Mouse (Mus musculus) forebrain, embryonic 15.5 days (tissue): ENCODE results near the gene C9orf72. TPM values are rescaled to one million over a fixed set of nuclear protein-coding genes. Genes with fewer than 3 reads are reported as not detected.

Experiments used
- ATAC-seq: fragments of 200-750 bp; cut with Nextera tagmentation; replicated peaks from 2 replicates; pipeline ENCODE4 v1.8.0; 2017; ENCODE audit warnings: mild to moderate bottlenecking, moderate TSS enrichment, moderate library complexity
- H3K27ac ChIP-seq: fragments of 300-500 bp; sonication (generic); replicated peaks from 2 replicates; pipeline ENCODE4 v1.5.1; 2015; ENCODE audit warnings: mild to moderate bottlenecking, inconsistent platforms
- H3K27me3 ChIP-seq: fragments of 300-500 bp; sonication (generic); 2 replicates; pipeline ENCODE4 v1.6.1; 2015; ENCODE audit warnings: inconsistent platforms
- H3K36me3 ChIP-seq: fragments of 300-500 bp; sonication (generic); 2 replicates; pipeline ENCODE4 v1.6.1; 2015; ENCODE audit warnings: mild to moderate bottlenecking, inconsistent platforms
- H3K4me1 ChIP-seq: fragments of 300-500 bp; sonication (generic); 2 replicates; pipeline ENCODE4 v1.6.1; 2015; ENCODE audit warnings: inconsistent platforms
- H3K4me2 ChIP-seq: fragments of 300-500 bp; sonication (generic); replicated peaks from 2 replicates; pipeline ENCODE4 v1.6.1; 2015; ENCODE audit warnings: mild to moderate bottlenecking, inconsistent platforms
- H3K4me3 ChIP-seq: fragments of 300-500 bp; sonication (generic); 2 replicates; pipeline ENCODE4 v1.5.1; 2015; ENCODE audit warnings: mild to moderate bottlenecking, inconsistent platforms
- H3K9ac ChIP-seq: fragments of 300-500 bp; sonication (generic); replicated peaks from 2 replicates; pipeline ENCODE4 v1.6.1; 2015; ENCODE audit warnings: mild to moderate bottlenecking, inconsistent platforms
- H3K9me3 ChIP-seq: fragments of 300-500 bp; sonication (generic); 2 replicates; pipeline ENCODE4 v1.6.1; 2016; ENCODE audit warnings: inconsistent platforms
- WGBS: fragments of 180-500 bp; shearing (Covaris S2); methylation state at CpG from one replicate; pipeline ENCODE4 v1.1.7; 2015; ENCODE audit warnings: mixed read lengths; 5-methylcytosine and 5-hydroxymethylcytosine counted together
- polyA plus RNA-seq: library from polyadenylated mRNA; unstranded; fragments of >200 nt; fragmentation: Nextera tagmentation; extraction: Ambion mirVana; gene quantifications from 2 replicates; pipeline ENCODE4 v1.2.1, GENCODE M21; 2015

The C9orf72 gene
- polyA plus RNA-seq, 1 experiment from 2014 or later, result 45.2 TPM

DNA sequence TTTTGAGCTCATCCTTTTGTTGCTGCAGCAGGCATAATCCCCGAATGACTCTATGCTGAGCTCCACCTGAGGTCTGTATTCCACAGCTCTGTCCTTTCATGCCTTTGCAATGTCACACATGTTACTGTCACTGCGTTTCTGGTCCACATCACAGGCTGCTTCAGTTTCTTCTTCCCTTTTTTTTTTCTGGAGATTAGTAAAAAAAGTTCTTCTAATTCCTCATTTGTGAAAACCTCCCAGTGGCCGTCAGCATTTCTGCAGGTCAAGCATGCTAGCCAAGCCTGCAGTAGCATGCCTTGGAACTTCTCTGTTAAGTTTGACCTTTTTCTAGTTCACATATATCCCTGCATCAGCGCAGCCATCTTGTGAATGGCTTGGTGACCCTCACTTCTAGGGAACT is 4.1 kb downstream of the C9orf72 start:
- WGBS, result 53% methylated on average over 4 of the region's 4 CpGs
- Histone ChIP-seq H3K4me2 (no peak overlapping the region), H3K9me3 (no peaks in the 10 kb centered on the region), H3K36me3 (no peaks in the 10 kb centered on the region), H3K4me3 (no peak overlapping the region), H3K4me1 (peaks cover 14% of the 10 kb centered on the region), H3K27me3 (no peaks in the 10 kb centered on the region), H3K27ac (no peak overlapping the region), H3K9ac (no peak overlapping the region)
- ATAC-seq, result no peak

DNA sequence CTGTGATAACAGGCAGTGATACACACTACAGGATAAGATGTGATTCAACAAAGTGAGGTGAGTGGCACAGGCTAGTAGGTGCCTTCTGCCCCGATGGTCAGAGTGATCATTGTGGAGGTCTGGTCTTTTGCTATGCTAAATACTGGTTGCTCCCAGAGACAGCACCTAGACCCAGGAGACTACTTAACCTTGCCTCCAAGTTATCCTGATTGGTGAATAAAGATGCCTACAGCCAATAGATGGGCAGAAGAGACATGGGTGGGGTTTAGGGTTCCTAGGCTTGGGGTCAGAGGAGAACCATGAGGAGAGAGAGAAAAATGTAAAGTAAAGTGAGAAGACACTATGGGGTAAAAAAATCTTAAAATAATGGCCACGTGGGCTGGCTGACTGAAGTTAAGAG is 4.8 kb downstream of the C9orf72 start:
- Histone ChIP-seq H3K4me2 (no peak overlapping the region), H3K36me3 (peaks cover 3% of the 10 kb centered on the region; the same call in 1 of the 2 replicates), H3K27ac (no peak overlapping the region), H3K27me3 (no peaks in the 10 kb centered on the region), H3K9me3 (no peaks in the 10 kb centered on the region), H3K4me1 (peaks cover 14% of the 10 kb centered on the region), H3K4me3 (no peak overlapping the region), H3K9ac (no peak overlapping the region)
- 40% methylated on average over 2 of the region's 2 CpGs for WGBS
- no peak for ATAC-seq

DNA sequence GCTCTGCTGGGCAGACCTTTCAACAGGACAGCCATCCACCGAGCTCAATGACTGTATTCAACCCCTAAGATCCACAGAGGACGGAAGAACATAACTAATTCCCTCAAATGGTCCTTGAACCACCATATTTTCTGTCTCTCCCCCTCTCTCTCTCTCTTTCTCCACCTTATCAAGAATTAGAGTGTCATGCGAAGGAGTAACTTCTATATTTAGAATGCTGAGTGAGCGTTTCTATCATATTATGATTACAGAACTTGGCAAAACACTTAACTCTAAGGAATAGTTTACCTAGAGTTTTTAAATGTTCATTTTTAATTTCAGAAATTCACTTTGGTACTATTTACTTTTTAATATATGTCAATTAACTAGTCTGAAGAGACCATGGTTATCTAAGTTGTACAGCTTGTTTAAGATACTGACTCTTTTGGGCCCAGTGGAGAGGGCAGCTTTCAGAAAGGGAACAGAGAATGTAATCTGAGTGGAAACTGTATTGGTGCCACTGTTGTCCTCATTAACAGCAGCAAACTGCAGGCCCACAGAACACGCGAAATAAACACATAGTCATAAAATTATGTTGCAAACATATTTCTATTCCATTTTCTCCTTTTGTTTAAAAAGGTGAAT is 5.8 kb downstream of the C9orf72 start:
- peaks cover 12% of the 10 kb centered on the region for H3K36me3 ChIP-seq
- peaks cover 14% of the 10 kb centered on the region for H3K4me1 ChIP-seq
- no peaks in the 10 kb centered on the region for H3K9me3 ChIP-seq
- H3K27ac ChIP-seq, result no peak overlapping the region
- no peaks in the 10 kb centered on the region for H3K27me3 ChIP-seq
- 81% methylated on average over 6 of the region's 6 CpGs for WGBS
- H3K4me3 ChIP-seq, result no peak overlapping the region
- no peak overlapping the region for H3K9ac ChIP-seq
- no peak overlapping the region for H3K4me2 ChIP-seq
- ATAC-seq, result no peak

DNA sequence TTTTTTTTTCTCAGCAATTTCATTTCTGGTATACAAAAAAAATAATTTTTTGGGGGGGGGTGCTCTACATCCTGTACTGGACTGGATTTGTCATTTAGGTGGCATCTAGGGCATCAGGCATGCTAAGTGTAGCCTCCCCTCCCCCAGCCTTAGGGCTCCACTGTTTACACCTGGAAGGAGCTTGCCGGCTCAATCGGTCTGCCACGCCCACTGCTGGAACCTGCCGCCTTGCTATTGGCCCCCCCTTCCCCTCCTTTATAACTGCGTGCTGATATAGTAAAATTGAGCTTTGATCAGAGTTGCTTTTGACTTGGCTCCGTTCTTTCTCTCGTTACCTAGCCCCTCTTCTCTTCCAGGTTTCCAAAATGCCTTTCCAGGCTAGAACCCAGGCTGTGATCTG is 21.3 kb downstream of the C9orf72 start:
- Histone ChIP-seq H3K9ac (no peak overlapping the region), H3K27ac (no peak overlapping the region), H3K4me3 (no peak overlapping the region), H3K9me3 (no peaks in the 10 kb centered on the region), H3K27me3 (no peaks in the 10 kb centered on the region), H3K4me1 (no peaks in the 10 kb centered on the region), H3K36me3 (peaks cover 38% of the 10 kb centered on the region; the same call in 1 of the 2 replicates), H3K4me2 (no peak overlapping the region)
- ATAC-seq, result no peak
- WGBS, result 63% methylated on average over 7 of the region's 7 CpGs

DNA sequence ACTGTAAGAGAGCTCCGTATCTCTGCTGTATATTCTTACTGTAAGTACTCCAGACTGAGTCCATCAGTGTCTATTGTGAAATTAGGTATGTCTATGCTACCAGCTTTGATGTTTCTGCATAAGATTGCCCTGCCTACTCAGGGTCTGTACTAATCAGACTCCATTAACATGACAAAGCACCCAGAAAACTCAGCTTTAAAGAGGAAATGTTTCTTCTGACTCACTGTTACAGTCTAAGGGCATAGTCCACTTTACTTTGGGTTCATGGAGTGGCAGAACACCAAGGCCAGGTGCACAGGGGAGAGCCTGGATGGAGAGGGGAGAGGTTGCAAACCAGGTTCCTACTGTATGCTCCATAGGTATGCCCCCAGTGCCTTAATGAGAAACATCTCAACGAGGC is 22.3 kb downstream of the C9orf72 start:
- Histone ChIP-seq H3K36me3 (peaks cover 37% of the 10 kb centered on the region; the same call in 1 of the 2 replicates), H3K4me2 (no peak overlapping the region), H3K4me1 (no peaks in the 10 kb centered on the region), H3K9me3 (no peaks in the 10 kb centered on the region), H3K9ac (no peak overlapping the region), H3K27me3 (no peaks in the 10 kb centered on the region), H3K27ac (no peak overlapping the region), H3K4me3 (no peak overlapping the region)
- ATAC-seq, result no peak
- WGBS, result 94% methylated on average over 2 of the region's 2 CpGs

DNA sequence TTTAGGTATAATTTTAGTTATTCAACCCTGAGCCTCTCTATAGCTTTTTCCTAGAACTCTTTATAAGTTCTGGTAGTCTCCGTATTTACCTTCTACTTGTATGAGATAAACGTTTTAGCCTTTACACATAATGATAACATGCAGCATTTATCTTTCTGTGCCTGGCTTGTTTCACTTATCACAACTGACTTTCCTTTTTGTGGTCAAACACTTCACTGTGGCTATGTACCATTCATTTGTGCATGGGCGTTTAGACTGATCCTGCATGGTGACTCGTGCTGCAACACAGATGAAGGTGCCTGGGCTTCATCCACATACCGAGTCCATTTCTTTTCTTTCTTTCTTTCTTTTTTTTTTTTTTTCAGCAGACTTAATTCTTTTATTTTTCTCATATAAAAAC is 24.3 kb downstream of the C9orf72 start:
- 96% methylated on average over 5 of the region's 5 CpGs for WGBS
- ATAC-seq, result no peak
- Histone ChIP-seq H3K9me3 (no peaks in the 10 kb centered on the region), H3K36me3 (peaks cover 40% of the 10 kb centered on the region; the same call in 1 of the 2 replicates), H3K27ac (no peak overlapping the region), H3K4me1 (no peaks in the 10 kb centered on the region), H3K4me2 (no peak overlapping the region), H3K27me3 (no peaks in the 10 kb centered on the region), H3K9ac (no peak overlapping the region), H3K4me3 (no peak overlapping the region)

DNA sequence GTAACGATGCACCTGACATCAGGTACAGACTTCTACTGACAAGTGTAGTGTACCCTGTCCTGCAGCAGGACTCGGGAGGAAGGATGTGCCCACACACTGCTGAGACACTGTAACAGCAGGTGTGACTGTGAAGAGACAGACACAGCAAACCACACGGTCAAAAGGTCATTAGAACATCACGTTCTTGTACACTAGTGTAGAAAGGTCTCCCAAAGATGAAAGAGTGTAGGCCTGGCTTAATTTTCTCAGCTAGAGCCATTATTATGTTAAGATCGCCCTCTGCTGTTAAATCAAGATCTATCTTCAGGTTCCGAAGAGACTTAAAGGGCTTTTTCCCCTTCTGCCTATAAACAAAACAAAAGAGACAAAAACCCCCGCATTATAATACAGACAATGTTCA is 33.2 kb downstream of the C9orf72 start:
- H3K4me2 ChIP-seq, result no peak overlapping the region
- 40% methylated on average over 7 of the region's 7 CpGs for WGBS
- peak; percentile 60; the same call in 1 of the 2 replicates for ATAC-seq

DNA sequence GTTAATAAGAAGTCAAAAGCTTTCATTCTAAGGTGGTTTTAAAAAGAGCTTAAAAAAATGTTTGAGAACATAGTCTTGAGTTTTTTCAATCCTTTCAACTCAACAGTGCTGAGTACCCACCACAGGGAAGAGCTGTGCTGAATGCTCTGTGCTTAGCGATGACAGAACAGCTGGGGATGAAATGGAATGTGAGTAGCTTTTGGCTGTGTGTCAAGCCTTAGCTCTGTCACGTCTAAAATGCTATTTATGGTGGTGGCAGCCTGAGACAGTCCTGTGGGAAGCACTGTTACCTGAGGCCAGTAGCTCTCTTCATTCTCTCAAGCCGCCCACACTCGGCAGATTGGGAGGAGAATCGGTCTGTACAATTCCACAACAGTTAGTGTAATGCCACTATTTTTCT is 36.2 kb downstream of the C9orf72 start:
- WGBS, result 68% methylated on average over 5 of the region's 5 CpGs

More for the DNA sequence above, 33.2 kb downstream of the C9orf72 start:
- H3K4me1 ChIP-seq, result no peaks in the 10 kb centered on the region
- no peak overlapping the region for H3K27ac ChIP-seq
- no peaks in the 10 kb centered on the region for H3K27me3 ChIP-seq
- H3K9ac ChIP-seq, result no peak overlapping the region
- H3K36me3 ChIP-seq, result peaks cover 19% of the 10 kb centered on the region
- no peak overlapping the region for H3K4me3 ChIP-seq
- no peaks in the 10 kb centered on the region for H3K9me3 ChIP-seq

DNA sequence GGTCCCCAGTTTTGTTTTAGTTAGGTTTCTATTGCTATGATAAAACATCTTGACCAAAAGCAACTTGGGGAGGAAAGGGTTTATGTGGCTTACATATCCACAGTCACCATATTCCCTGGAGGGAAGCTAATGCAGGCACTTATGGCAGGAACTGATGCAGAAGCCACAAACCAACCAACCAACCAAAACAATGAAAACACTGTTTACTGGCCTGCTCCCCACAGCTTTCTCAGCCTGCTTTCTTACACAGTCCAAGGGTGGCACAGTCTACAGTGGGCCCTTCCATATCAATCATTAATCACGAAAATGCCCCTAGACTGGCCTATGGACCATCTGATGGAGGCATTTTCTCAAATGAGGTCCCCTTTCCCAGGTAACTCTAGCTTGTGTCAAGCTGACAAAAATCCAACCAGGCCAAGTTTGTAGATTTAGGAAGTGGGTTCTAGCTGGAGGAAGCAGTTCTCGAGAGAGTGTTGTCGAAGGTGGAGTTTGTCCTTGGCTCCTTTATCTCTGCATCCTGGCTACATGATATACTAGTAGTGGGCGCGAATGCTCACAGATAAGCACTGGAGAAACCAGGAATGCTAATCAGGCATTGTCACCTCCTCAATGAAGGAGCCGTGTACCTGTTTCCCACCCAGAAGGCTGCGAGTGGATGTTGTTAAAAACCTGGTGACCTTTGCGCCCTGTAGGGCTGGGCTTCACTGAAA is 38.2 kb downstream of the C9orf72 start:
- Histone ChIP-seq H3K27me3 (no peaks in the 10 kb centered on the region), H3K4me3 (no peak overlapping the region), H3K9ac (no peak overlapping the region), H3K4me2 (no peak overlapping the region), H3K4me1 (no peaks in the 10 kb centered on the region), H3K27ac (no peak overlapping the region), H3K36me3 (peaks cover 7% of the 10 kb centered on the region; the same call in 1 of the 2 replicates), H3K9me3 (no peaks in the 10 kb centered on the region)
- WGBS, result 96% methylated on average over 8 of the region's 8 CpGs
- ATAC-seq, result no peak

More for the DNA sequence above, 36.2 kb downstream of the C9orf72 start:
- Histone ChIP-seq H3K9ac (no peak overlapping the region), H3K4me1 (no peaks in the 10 kb centered on the region), H3K4me3 (no peak overlapping the region), H3K36me3 (peaks cover 13% of the 10 kb centered on the region), H3K4me2 (no peak overlapping the region), H3K27me3 (no peaks in the 10 kb centered on the region), H3K27ac (no peak overlapping the region), H3K9me3 (no peaks in the 10 kb centered on the region)
- no peak for ATAC-seq

DNA sequence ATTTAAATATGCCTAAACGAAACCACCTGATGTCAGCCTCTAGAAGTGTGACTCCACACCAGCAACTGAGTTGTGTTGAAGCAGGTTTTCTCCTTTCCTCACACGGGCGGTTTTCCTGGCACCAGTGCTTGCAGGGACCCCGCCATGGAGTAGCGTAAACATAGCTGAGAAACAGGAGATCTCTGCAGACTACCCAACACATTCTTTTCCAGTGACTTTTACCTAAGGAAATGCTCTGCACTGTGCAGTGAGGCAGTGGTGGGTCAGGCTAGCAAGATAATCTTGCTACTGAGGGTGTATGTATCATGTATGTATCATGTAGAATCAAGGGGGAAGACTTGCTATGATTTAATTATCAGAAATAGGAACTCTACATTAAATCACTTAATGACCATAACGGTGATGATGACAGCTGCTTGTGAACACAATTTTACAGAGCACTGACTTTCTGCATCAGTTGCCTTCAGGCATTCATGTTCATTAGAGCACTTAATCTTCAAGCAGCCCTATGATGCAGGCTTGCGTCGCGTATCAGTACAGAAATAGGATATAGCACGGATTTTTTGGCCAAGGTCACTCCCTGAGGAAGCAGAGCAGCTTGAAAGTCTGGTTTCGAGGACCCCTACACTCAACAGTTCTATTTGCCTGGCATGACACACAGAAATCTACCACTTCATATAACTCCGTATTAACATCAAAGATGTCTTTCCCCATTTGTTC is 47.9 kb downstream of the C9orf72 start:
- Histone ChIP-seq H3K4me2 (no peak overlapping the region), H3K36me3 (no peaks in the 10 kb centered on the region)
- WGBS, result 72% methylated on average over 12 of the region's 12 CpGs

DNA sequence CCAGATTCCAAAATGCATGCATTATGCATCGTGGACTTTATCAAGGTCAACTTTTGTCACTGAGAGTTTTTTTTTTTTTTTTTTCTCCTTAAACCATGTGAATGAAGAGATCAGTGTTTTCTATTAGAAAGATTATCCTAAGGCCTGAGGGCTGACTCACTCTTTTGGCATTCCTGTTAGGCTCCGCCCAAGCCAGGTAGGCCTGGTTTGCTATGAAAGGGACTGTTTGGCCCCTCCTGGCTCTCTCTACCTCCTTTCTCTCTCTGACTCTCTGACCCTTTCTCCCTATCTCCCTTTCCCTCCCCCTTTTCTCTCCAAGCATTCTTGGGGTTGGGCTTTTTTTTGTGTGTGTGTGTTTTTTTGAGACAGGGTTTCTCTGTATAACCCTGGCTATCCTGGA is 50.4 kb downstream of the C9orf72 start:
- H3K36me3 ChIP-seq, result no peaks in the 10 kb centered on the region
- H3K27ac ChIP-seq, result no peak overlapping the region
- H3K4me2 ChIP-seq, result no peak overlapping the region
- H3K9me3 ChIP-seq, result no peaks in the 10 kb centered on the region
- WGBS, result 92% methylated on average over 2 of the region's 2 CpGs
- H3K4me1 ChIP-seq, result no peaks in the 10 kb centered on the region
- no peaks in the 10 kb centered on the region for H3K27me3 ChIP-seq
- H3K4me3 ChIP-seq, result no peak overlapping the region
- no peak for ATAC-seq
- no peak overlapping the region for H3K9ac ChIP-seq

More for the DNA sequence above, 47.9 kb downstream of the C9orf72 start:
- H3K27ac ChIP-seq, result no peak overlapping the region
- no peak overlapping the region for H3K9ac ChIP-seq
- no peak overlapping the region for H3K4me3 ChIP-seq
- H3K9me3 ChIP-seq, result no peaks in the 10 kb centered on the region
- no peaks in the 10 kb centered on the region for H3K4me1 ChIP-seq
- no peak for ATAC-seq
- H3K27me3 ChIP-seq, result no peaks in the 10 kb centered on the region

DNA sequence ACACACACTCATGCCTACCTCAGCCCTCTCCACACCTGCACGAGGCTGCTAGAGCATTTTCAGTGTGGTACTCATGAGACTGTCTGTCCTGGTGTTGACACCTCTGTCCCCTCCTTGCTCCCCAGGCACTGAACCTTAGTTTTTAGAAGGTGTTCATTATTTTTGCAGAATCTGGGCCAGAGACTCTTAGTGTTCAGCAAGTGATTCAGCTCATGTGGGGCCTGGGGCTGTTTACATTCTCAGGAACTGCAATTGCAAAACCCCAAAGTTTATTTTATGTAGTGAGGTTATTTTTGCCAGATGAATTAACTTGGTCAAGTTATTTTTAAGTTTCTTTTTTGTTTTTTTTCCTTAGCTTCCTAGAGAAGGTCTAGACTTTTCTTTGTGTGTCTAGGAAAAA is 52.4 kb downstream of the C9orf72 start:
- Histone ChIP-seq H3K27ac (no peak overlapping the region), H3K9me3 (no peaks in the 10 kb centered on the region), H3K4me3 (no peak overlapping the region), H3K27me3 (no peaks in the 10 kb centered on the region), H3K4me1 (peaks cover 7% of the 10 kb centered on the region), H3K4me2 (no peak overlapping the region), H3K9ac (no peak overlapping the region), H3K36me3 (no peaks in the 10 kb centered on the region)
- WGBS, result 82% methylated on average over 1 of the region's 1 CpGs
- ATAC-seq, result no peak
